Mouse (Mus musculus): Measurements from ENCODE around the gene Grip1.

GRCm38 (mm10) chr10:120133697-120134096, 680.1 kb downstream of the Grip1 start:
- no peak for TF ChIP-seq POLR2A (IDR thresholded peaks at IDR 0.05; ENCODE audit: extremely low read depth, insufficient read depth, low read length)
- no peak for TF ChIP-seq CTCF (IDR thresholded peaks at IDR 0.05; ENCODE audit: low read depth, low read length)

All from liver, adult 2 months (tissue).